Mouse (Mus musculus): Measurements from ENCODE around the gene Psmb11.

DNA sequence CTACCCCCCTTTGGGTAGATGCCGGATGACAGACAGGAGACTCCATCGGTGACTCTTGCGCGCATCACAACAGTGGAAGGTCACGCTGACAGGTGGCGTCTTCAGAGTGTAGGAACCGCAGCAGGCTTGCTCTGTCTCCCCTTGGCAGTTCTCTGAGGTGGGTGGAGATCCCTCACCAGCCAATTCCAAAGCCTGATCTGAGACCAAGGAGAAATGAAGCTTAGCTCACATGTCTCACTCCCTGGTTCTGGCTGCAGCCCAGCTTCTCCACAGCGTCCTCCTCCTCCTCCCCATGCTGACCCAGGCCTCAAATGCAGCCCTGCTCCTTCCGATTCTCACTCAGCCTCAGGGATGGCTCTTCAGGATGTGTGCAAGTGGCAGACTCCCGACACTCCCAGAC is 3.7 kb downstream of the Psmb11 start:
- TF ChIP-seq CTCF (IDR thresholded peaks at IDR 0.05; ENCODE audit: borderline replicate concordance, control insufficient read depth, extremely low read depth, insufficient read depth, low read length, poor library complexity), result no peak
- TF ChIP-seq POLR2A (IDR thresholded peaks at IDR 0.05; ENCODE audit: control insufficient read depth, extremely low read depth, insufficient read depth, low read length, poor library complexity), result no peak
